Mouse (Mus musculus) neural tube, embryonic 15.5 days (tissue): ENCODE data around the gene Rxra. TPM values are rescaled to one million over a fixed set of nuclear protein-coding genes. Genes with fewer than 3 reads are reported as not detected.
A peak's percentile ranks its signal among the peaks of the same experiment; 100 is the strongest.

Source experiments
- ATAC-seq: fragments of 200-750 bp; cut with Nextera tagmentation; 2 replicates; pipeline ENCODE4 v1.8.0; 2017; ENCODE audit warnings: mild to moderate bottlenecking, moderate TSS enrichment, moderate library complexity; ENCODE audit not compliant: low FRiP score
- H3K27ac ChIP-seq: fragments of 300-500 bp; sonication (generic); replicated peaks from 2 replicates; pipeline ENCODE4 v1.5.1; 2015; ENCODE audit warnings: mild to moderate bottlenecking, inconsistent platforms
- H3K27me3 ChIP-seq: fragments of 300-500 bp; sonication (generic); replicated peaks from 2 replicates; pipeline ENCODE4 v1.6.1; 2015; ENCODE audit warnings: inconsistent platforms
- H3K36me3 ChIP-seq: fragments of 300-500 bp; sonication (generic); 2 replicates; pipeline ENCODE4 v1.6.1; 2015; ENCODE audit warnings: inconsistent platforms
- H3K4me1 ChIP-seq: fragments of 300-500 bp; sonication (generic); 2 replicates; pipeline ENCODE4 v1.6.1; 2015; ENCODE audit warnings: inconsistent platforms
- H3K4me2 ChIP-seq: fragments of 300-500 bp; sonication (generic); 2 replicates; pipeline ENCODE4 v1.6.1; 2015; ENCODE audit warnings: inconsistent platforms, mild to moderate bottlenecking, moderate library complexity
- H3K4me3 ChIP-seq: fragments of 300-500 bp; sonication (generic); replicated peaks from 2 replicates; pipeline ENCODE4 v1.5.1; 2015; ENCODE audit warnings: mild to moderate bottlenecking, inconsistent platforms
- H3K9ac ChIP-seq: fragments of 300-500 bp; sonication (generic); replicated peaks from 2 replicates; pipeline ENCODE4 v1.6.1; 2015; ENCODE audit warnings: mild to moderate bottlenecking, inconsistent platforms
- H3K9me3 ChIP-seq: fragments of 300-500 bp; sonication (generic); replicated peaks from 2 replicates; pipeline ENCODE4 v1.6.1; 2016; ENCODE audit warnings: inconsistent platforms
- WGBS: fragments of 180-500 bp; shearing (Covaris S2); methylation state at CpG from one replicate; pipeline ENCODE4 v1.1.7; 2015; ENCODE audit warnings: mixed read lengths; 5-methylcytosine and 5-hydroxymethylcytosine counted together
- polyA plus RNA-seq: library from polyadenylated mRNA; unstranded; fragments of >200 nt; fragmentation: Nextera tagmentation; extraction: Ambion mirVana; gene quantifications from 2 replicates; pipeline ENCODE4 v1.2.1, GENCODE M21; 2015

Gene Rxra
- polyA plus RNA-seq, 1 experiment from 2014 or later = 3.6 TPM

DNA sequence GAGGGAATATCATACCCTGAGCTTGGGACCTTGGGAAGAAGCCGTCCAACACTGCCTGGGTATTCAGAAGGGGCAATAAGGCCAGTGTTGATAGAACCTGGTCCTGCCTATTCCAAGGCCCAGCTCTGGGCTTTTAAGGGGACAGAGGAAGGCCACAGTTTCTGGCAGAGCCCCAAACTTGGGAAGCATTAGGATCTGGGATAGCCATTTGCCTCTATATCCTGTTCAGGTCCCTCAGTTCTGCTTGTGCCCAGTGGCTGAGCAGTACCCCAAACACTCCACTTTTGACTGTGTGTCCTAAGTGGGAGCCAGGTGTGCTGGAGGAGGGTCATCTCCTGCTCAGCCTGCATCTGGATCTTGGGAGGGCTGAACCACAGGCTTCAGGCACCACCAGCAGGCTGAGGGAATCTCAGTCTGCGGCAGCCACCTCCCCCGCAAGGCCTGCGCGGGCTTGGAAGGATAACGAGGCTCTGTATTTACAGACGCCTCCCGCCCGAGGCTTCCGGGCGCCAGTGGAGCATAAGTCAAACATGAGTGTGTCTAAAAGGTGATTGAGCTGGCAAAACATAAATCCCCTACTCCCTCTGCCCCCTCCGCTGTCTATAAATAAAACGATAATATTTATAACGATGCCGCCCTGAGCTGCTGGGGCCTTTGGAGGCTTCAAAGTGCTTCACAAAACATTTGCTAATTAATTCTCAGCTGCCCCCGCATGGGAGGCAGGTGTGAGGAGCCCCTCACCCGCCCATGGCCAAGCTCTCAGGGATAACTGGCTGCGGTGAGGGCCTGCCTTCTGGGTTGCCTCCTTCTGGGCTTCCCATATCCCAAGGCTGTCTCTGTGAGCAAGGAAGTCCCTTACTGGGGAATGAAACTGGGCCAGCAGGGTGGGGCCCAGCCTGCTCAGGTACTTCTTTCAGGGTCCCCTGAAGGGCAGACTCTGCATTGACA lies 69.7 kb downstream of the Rxra start:
- WGBS = 13% methylated on average over 18 of the region's 18 CpGs

GRCm38 (mm10) chr2:27746854-27747253 lies 70.6 kb downstream of the Rxra start:
- Histone ChIP-seq H3K9me3 (no peaks in the 10 kb centered on the region), H3K27me3 (no peaks in the 10 kb centered on the region), H3K36me3 (no peaks in the 10 kb centered on the region), H3K4me3 (no peak overlapping the region), H3K4me1 (peaks cover 38% of the 10 kb centered on the region), H3K9ac (no peak overlapping the region), H3K27ac (peak overlapping the region; percentile 51; the same call in 1 of the 2 replicates), H3K4me2 (no peak overlapping the region)
- WGBS = 57% methylated on average over 2 of the region's 2 CpGs
- no peak for ATAC-seq

More for the DNA sequence above, 69.7 kb downstream of the Rxra start:
- Histone ChIP-seq H3K27ac (peak overlapping the region; percentile 51), H3K36me3 (no peaks in the 10 kb centered on the region), H3K9ac (no peak overlapping the region), H3K4me2 (no peak overlapping the region), H3K27me3 (no peaks in the 10 kb centered on the region), H3K4me3 (no peak overlapping the region), H3K4me1 (peaks cover 41% of the 10 kb centered on the region), H3K9me3 (no peaks in the 10 kb centered on the region)
- ATAC-seq = peak; percentile 37; the same call in 1 of the 2 replicates

DNA sequence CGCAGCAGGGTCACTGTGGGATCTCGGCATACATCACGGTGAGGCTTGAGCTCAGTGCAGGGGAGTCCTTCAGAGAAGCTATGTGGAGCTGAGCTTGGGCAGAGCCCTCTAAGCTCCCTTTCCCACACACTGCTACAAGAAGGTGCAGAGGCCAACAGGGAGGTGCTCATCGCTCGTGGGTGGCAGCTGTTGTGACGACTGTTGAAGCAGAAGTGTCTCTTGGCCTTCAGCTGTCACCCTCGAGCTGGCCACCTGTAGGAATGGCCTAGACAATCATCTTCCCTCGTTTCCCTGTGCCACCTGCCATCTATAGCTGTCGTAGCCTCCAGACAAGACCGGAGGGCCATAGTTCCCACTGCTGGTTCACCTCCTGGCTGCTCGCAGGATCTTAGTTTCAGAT lies 72.7 kb downstream of the Rxra start:
- WGBS = 89% methylated on average over 11 of the region's 11 CpGs
- no peaks in the 10 kb centered on the region for H3K27me3 ChIP-seq
- H3K9me3 ChIP-seq = no peaks in the 10 kb centered on the region
- H3K4me1 ChIP-seq = peaks cover 36% of the 10 kb centered on the region
- no peak overlapping the region for H3K4me2 ChIP-seq
- no peak overlapping the region for H3K4me3 ChIP-seq
- H3K36me3 ChIP-seq = no peaks in the 10 kb centered on the region
- no peak overlapping the region for H3K9ac ChIP-seq
- ATAC-seq = no peak
- no peak overlapping the region for H3K27ac ChIP-seq

DNA sequence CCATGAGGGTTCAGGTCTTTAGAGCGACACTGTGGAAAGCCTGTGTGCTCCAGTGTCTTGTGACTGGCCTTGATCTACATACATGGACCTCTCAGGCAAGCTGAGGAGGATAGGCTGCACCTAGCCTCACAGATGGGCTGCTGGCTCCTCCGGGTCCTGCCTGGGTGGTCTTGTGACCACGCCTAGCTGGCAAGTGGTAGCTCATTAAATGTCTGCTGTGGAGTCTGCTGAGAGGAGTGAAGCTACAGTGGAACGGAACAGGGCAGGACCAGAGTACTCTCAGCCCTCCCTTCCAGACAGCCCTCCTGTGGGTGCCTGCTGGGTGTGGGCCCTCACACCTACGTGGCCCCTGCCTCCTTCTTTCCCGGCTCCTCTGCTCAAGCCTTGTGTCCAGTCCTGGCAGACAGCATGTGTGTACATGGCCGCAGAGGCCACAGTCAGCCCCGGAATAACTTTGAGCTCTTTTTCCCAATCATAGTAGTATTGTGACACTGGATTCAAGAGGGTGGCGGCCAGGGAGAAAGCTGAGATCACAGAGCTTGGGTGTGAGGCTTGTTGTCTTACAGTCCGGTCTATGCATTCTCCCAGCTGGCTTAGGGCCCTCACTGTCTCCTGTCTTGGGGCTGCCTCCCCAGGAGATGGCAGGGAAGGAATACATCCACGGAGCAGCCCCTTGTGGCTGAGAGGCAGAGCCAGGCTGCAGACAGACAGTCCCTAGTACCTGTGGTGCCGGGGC lies 74.3 kb downstream of the Rxra start:
- Histone ChIP-seq H3K4me2 (no peak overlapping the region), H3K27me3 (no peaks in the 10 kb centered on the region), H3K36me3 (no peaks in the 10 kb centered on the region), H3K4me3 (no peak overlapping the region), H3K4me1 (peaks cover 20% of the 10 kb centered on the region), H3K9me3 (no peaks in the 10 kb centered on the region), H3K27ac (no peak overlapping the region), H3K9ac (no peak overlapping the region)
- ATAC-seq = no peak
- 79% methylated on average over 12 of the region's 12 CpGs for WGBS

DNA sequence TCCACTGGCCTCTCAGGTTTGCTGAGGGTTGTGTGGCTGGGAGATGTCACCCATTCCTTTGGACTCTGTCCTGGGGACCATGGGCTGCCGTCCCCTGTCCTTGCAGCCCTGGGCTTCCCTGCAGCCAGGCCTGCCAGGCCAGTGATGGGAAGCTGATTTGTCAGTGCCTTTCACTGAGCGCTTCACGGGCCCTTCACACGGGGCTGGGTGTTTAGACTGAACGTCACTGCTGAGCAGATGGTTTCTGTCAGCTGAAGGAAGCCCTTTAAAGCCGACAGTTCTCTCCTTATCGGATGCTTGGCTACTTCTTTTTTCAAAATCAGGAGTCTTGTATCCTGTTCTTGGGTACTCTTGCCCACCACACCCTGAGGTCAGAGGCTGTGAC lies 74.9 kb downstream of the Rxra start:
- Histone ChIP-seq H3K4me3 (no peak overlapping the region), H3K4me1 (peaks cover 14% of the 10 kb centered on the region), H3K27me3 (no peaks in the 10 kb centered on the region), H3K36me3 (peaks cover 2% of the 10 kb centered on the region; the same call in 1 of the 2 replicates), H3K9ac (no peak overlapping the region), H3K27ac (no peak overlapping the region), H3K9me3 (no peaks in the 10 kb centered on the region), H3K4me2 (no peak overlapping the region)
- 88% methylated on average over 7 of the region's 7 CpGs for WGBS
- ATAC-seq = no peak

- Histone ChIP-seq H3K27me3 (no peaks in the 10 kb centered on the region), H3K4me1 (peaks cover 7% of the 10 kb centered on the region), H3K9me3 (no peaks in the 10 kb centered on the region), H3K4me3 (no peak overlapping the region), H3K9ac (no peak overlapping the region), H3K36me3 (peaks cover 4% of the 10 kb centered on the region; the same call in 1 of the 2 replicates), H3K4me2 (no peak overlapping the region), H3K27ac (no peak overlapping the region)
- no peak for ATAC-seq
- WGBS = 97% methylated on average over 4 of the region's 4 CpGs
Measured at GRCm38 (mm10) chr2:27751803-27752202, 75.6 kb downstream of the Rxra start.

GRCm38 (mm10) chr2:27754094-27754493 lies 77.9 kb downstream of the Rxra start:
- Histone ChIP-seq H3K4me3 (no peak overlapping the region), H3K4me2 (no peak overlapping the region), H3K4me1 (peaks cover 16% of the 10 kb centered on the region), H3K27ac (no peak overlapping the region), H3K27me3 (no peaks in the 10 kb centered on the region), H3K9me3 (no peaks in the 10 kb centered on the region), H3K9ac (no peak overlapping the region), H3K36me3 (peaks cover 4% of the 10 kb centered on the region; the same call in 1 of the 2 replicates)
- no peak for ATAC-seq
- WGBS = 97% methylated on average over 9 of the region's 9 CpGs

- 93% methylated on average over 13 of the region's 13 CpGs for WGBS
- no peak overlapping the region for H3K4me2 ChIP-seq
- ATAC-seq = no peak
- H3K27me3 ChIP-seq = no peaks in the 10 kb centered on the region
- peaks cover 6% of the 10 kb centered on the region; the same call in 1 of the 2 replicates for H3K36me3 ChIP-seq
- no peaks in the 10 kb centered on the region for H3K9me3 ChIP-seq
- H3K27ac ChIP-seq = no peak overlapping the region
- no peak overlapping the region for H3K4me3 ChIP-seq
- peaks cover 24% of the 10 kb centered on the region for H3K4me1 ChIP-seq
- no peak overlapping the region for H3K9ac ChIP-seq
Measured at GRCm38 (mm10) chr2:27755986-27756641, 79.9 kb downstream of the Rxra start.

DNA sequence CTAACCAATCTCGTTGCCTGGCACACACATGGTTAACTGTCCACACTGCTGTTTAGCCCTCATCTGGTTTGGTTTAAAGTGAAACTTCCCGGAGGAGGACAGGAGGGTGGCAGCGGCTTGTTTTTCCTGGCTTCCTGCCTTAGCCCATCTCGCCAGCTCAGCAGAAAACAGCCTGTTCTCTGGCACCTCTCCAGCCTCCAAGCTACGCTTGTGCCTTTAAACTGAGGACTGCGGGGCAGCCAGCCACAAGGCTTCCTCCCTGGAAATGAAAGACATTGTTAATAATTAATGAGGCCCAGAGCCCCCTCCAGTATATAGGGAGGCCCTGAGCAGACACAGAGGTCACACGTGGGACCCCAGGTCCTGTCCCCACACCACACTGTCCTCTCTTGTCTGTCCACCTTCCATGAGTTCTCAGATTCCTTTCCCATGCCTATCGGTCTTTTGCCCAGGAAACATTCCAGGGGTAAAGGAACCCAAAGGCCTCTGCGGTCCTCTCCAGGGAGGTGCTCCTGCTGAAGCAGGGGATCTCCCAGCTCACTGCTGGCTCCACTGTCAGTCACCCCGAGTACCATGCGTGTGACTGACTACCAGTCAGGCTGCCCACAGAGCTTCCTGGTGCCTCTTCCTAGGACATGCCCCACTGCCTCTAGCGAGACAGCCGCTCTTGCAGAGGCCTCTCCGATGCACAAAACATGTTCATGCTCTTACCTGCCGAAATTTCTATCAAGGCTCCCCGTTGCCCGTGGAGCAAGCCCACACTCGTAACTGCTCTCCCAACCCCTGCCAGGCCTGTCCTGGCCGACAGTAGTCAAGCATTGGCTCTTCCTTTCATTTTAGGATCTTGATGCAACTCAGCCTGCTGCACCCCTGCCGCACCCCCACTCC lies 82.4 kb downstream of the Rxra start:
- peak overlapping the region; percentile 82 for H3K27ac ChIP-seq
- no peak overlapping the region for H3K4me3 ChIP-seq
- 46% methylated on average over 20 of the region's 20 CpGs for WGBS
- H3K27me3 ChIP-seq = no peaks in the 10 kb centered on the region
- H3K9me3 ChIP-seq = no peaks in the 10 kb centered on the region
- H3K36me3 ChIP-seq = peaks cover 6% of the 10 kb centered on the region; the same call in 1 of the 2 replicates
- H3K4me2 ChIP-seq = peak overlapping the region; percentile 14; the same call in 1 of the 2 replicates
- peaks cover 35% of the 10 kb centered on the region for H3K4me1 ChIP-seq
- ATAC-seq = peak; percentile 44; the same call in 1 of the 2 replicates
- no peak overlapping the region for H3K9ac ChIP-seq

- no peak for ATAC-seq
- Histone ChIP-seq H3K36me3 (peaks cover 6% of the 10 kb centered on the region; the same call in 1 of the 2 replicates), H3K4me1 (peaks cover 42% of the 10 kb centered on the region), H3K4me2 (no peak overlapping the region), H3K9me3 (no peaks in the 10 kb centered on the region), H3K4me3 (no peak overlapping the region), H3K9ac (no peak overlapping the region), H3K27me3 (no peaks in the 10 kb centered on the region), H3K27ac (no peak overlapping the region)
- WGBS = 97% methylated on average over 14 of the region's 14 CpGs
Measured at GRCm38 (mm10) chr2:27759431-27759830, 83.2 kb downstream of the Rxra start.
